Mouse (Mus musculus): Measurements from ENCODE around the gene Rnf182. TPM values are rescaled to one million over a fixed set of nuclear protein-coding genes. Genes with fewer than 3 reads are reported as not detected.

Rnf182 gene
- total RNA-seq, 2 experiments from 2014 or later, result 35.1 to 39.8 TPM

GRCm38 (mm10) chr13:43614667-43615066 is 843 bp upstream of the Rnf182 start:
- no peak for DNase-seq

GRCm38 (mm10) chr13:43615194-43615576 is 325 bp upstream of the Rnf182 start:
- DNase-seq, result no peak

GRCm38 (mm10) chr13:43616551-43616950 is 1.0 kb downstream of the Rnf182 start:
- DNase-seq, result no peak

GRCm38 (mm10) chr13:43619550-43620175 is 4.2 kb downstream of the Rnf182 start:
- DNase-seq, result no peak

GRCm38 (mm10) chr13:43627922-43628321 is 12.4 kb downstream of the Rnf182 start:
- DNase-seq, result no peak

GRCm38 (mm10) chr13:43629785-43630184 is 14.3 kb downstream of the Rnf182 start:
- DNase-seq, result no peak

- DNase-seq, result no peak
Measured at GRCm38 (mm10) chr13:43631266-43631665, 15.8 kb downstream of the Rnf182 start.

- no peak for DNase-seq
Measured at GRCm38 (mm10) chr13:43633024-43633423, 17.5 kb downstream of the Rnf182 start.

- peak; percentile 62 to 64 for DNase-seq
Measured at GRCm38 (mm10) chr13:43637720-43638119, 22.2 kb downstream of the Rnf182 start.

- no peak for DNase-seq
Measured at GRCm38 (mm10) chr13:43644991-43645390, 29.5 kb downstream of the Rnf182 start.

- DNase-seq, result no peak
Measured at GRCm38 (mm10) chr13:43648556-43648955, 33.0 kb downstream of the Rnf182 start.

GRCm38 (mm10) chr13:43651277-43651676 is 35.8 kb downstream of the Rnf182 start:
- DNase-seq, result no peak

GRCm38 (mm10) chr13:43654091-43654490 is 38.6 kb downstream of the Rnf182 start:
- DNase-seq, result no peak

GRCm38 (mm10) chr13:43663225-43663624 is 47.7 kb downstream of the Rnf182 start:
- no peak for DNase-seq

- no peak for DNase-seq
Measured at GRCm38 (mm10) chr13:43666130-43666529, 50.6 kb downstream of the Rnf182 start.

GRCm38 (mm10) chr13:43666920-43667319 is 51.4 kb downstream of the Rnf182 start:
- DNase-seq, result no peak

- DNase-seq, result no peak
Measured at GRCm38 (mm10) chr13:43677159-43677882, 61.8 kb downstream of the Rnf182 start.

GRCm38 (mm10) chr13:43677883-43678244 is 62.4 kb downstream of the Rnf182 start:
- DNase-seq, result no peak

- peak; percentile 35 to 42 for DNase-seq
Measured at GRCm38 (mm10) chr13:43684499-43684994, 69.0 kb downstream of the Rnf182 start.

- DNase-seq, result no peak
Measured at GRCm38 (mm10) chr13:43688065-43688464, 72.6 kb downstream of the Rnf182 start.

- DNase-seq, result no peak
Measured at GRCm38 (mm10) chr13:43691755-43692154, 76.2 kb downstream of the Rnf182 start.

GRCm38 (mm10) chr13:43695521-43695920 is 80.0 kb downstream of the Rnf182 start:
- no peak for DNase-seq

GRCm38 (mm10) chr13:43696011-43696410 is 80.5 kb downstream of the Rnf182 start:
- no peak for DNase-seq

- no peak for DNase-seq
Measured at GRCm38 (mm10) chr13:43698506-43698905, 83.0 kb downstream of the Rnf182 start.
